Mouse (Mus musculus) limb, embryonic 14.5 days (tissue): ENCODE measurements around the gene Rnase2b. TPM values are rescaled to one million over a fixed set of nuclear protein-coding genes. Genes with fewer than 3 reads are reported as not detected.
"Not testable (repeated sequence)": the region's sequence is repeated elsewhere in the genome, so short reads cannot be mapped to it uniquely, and the experiment has no call there.

Source experiments
- ATAC-seq: fragments of 200-750 bp; cut with Nextera tagmentation; 2 replicates; pipeline ENCODE4 v1.8.0; 2017; ENCODE audit warnings: low read depth, moderate number of reproducible peaks, moderate TSS enrichment; ENCODE audit not compliant: low FRiP score
- DNase-seq: peaks from one replicate; pipeline ENCODE4 v3.0.0-alpha.2; 2015; ENCODE audit warnings: low spot score
- H3K27ac ChIP-seq: fragments of 300-500 bp; sonication (generic); replicated peaks from 2 replicates; pipeline ENCODE4 v1.5.1; 2014; ENCODE audit warnings: low read depth, mild to moderate bottlenecking, low read length, moderate library complexity, mixed read lengths
- H3K27me3 ChIP-seq: fragments of 300-500 bp; sonication (generic); 2 replicates; pipeline ENCODE4 v1.6.1; 2014; ENCODE audit warnings: low read length, mixed read lengths; ENCODE audit not compliant: control insufficient read depth, insufficient read depth
- H3K36me3 ChIP-seq: fragments of 300-500 bp; sonication (generic); 2 replicates; pipeline ENCODE4 v1.6.1; 2014; ENCODE audit warnings: mild to moderate bottlenecking, low read length, moderate library complexity, mixed read lengths; ENCODE audit not compliant: control insufficient read depth, insufficient read depth
- H3K4me1 ChIP-seq: fragments of 300-500 bp; sonication (generic); 2 replicates; pipeline ENCODE4 v1.6.1; 2014; ENCODE audit warnings: antibody characterized with exemption, low read length, mixed read lengths; ENCODE audit not compliant: control insufficient read depth, insufficient read depth
- H3K4me2 ChIP-seq: fragments of 300-500 bp; sonication (generic); replicated peaks from 2 replicates; pipeline ENCODE4 v1.6.1; 2014; ENCODE audit warnings: low read depth, mild to moderate bottlenecking, low read length, moderate library complexity; ENCODE audit not compliant: severe bottlenecking
- H3K4me3 ChIP-seq: fragments of 300-500 bp; sonication (generic); replicated peaks from 2 replicates; pipeline ENCODE4 v1.5.1; 2014; ENCODE audit warnings: low read length
- H3K9ac ChIP-seq: fragments of 300-500 bp; sonication (generic); 2 replicates; pipeline ENCODE4 v1.6.1; 2014; ENCODE audit warnings: mild to moderate bottlenecking, low read depth, low read length, moderate library complexity; ENCODE audit not compliant: severe bottlenecking
- H3K9me3 ChIP-seq: fragments of 300-500 bp; sonication (generic); 2 replicates; pipeline ENCODE4 v1.6.1; 2016; ENCODE audit warnings: low read length; ENCODE audit not compliant: control insufficient read depth
- POLR2A ChIP-seq: fragments of 200-500 bp; IDR thresholded peaks from 2 replicates; pipeline ENCODE4 v1.8.0; 2012; ENCODE audit warnings: inconsistent platforms, mild to moderate bottlenecking, moderate library complexity, borderline replicate concordance; ENCODE audit not compliant: insufficient read depth, insufficient read length; ENCODE audit errors: extremely low read depth
- WGBS: fragments of 180-500 bp; shearing (Covaris S2); extraction: QIAGEN DNeasy Blood & Tissue Kit; methylation state at CpG from one replicate; pipeline ENCODE4 v1.1.7; 2014; 5-methylcytosine and 5-hydroxymethylcytosine counted together
- polyA plus RNA-seq, 2 experiments: library from polyadenylated mRNA; depleted of rRNA in 1 of 2; stranded (reverse) in 1 of 2; unstranded in 1 of 2; fragments of >200 nt; fragmentation: Nextera tagmentation in 1 of 2; extraction: Ambion mirVana in 1 of 2; gene quantifications; 2 replicates each; pipeline versions ENCODE4 v1.2.1 to v1.2.3; 2012 to 2014

The Rnase2b gene
- polyA plus RNA-seq, 2 experiments = not detected

DNA sequence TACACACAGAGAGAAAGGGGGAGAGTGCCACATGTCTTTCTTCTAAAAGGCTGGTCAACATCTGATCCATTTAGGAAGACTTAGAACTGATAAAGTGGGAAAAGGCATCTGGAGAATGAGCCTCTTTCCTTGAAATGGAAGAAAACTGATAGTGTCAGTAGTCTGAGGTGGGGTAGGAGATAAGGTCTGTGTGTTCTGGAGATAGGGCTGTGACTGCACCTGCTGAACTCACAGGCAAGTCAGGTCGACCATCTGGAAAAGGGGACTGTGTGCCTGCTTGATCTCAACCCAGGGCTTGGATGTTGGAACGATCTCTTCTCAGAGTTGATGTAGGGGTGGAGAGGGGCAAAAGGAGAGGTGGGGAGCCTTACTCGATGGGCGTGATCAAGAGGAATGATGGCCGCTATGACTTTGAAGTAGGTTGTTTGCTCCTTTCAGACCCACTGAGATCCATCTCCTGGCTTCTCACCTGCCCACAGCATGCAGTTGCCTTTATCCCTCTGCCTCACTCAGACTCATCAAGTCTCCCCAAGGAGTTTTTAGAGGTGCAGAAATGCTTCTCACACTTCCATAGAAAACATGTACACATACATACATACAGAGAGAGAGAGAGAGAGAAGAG is 9.7 kb upstream of the Rnase2b start:
- no peaks in the 10 kb centered on the region for H3K36me3 ChIP-seq
- H3K27me3 ChIP-seq = no peaks in the 10 kb centered on the region
- no peak for TF ChIP-seq POLR2A
- no peaks in the 10 kb centered on the region for H3K4me1 ChIP-seq
- no peak overlapping the region for H3K27ac ChIP-seq
- WGBS = 71% methylated on average over 5 of the region's 5 CpGs
- no peak overlapping the region for H3K4me3 ChIP-seq
- H3K4me2 ChIP-seq = no peak overlapping the region
- no peaks in the 10 kb centered on the region for H3K9me3 ChIP-seq
- ATAC-seq = no peak
- no peak overlapping the region for H3K9ac ChIP-seq
- no peak for DNase-seq

DNA sequence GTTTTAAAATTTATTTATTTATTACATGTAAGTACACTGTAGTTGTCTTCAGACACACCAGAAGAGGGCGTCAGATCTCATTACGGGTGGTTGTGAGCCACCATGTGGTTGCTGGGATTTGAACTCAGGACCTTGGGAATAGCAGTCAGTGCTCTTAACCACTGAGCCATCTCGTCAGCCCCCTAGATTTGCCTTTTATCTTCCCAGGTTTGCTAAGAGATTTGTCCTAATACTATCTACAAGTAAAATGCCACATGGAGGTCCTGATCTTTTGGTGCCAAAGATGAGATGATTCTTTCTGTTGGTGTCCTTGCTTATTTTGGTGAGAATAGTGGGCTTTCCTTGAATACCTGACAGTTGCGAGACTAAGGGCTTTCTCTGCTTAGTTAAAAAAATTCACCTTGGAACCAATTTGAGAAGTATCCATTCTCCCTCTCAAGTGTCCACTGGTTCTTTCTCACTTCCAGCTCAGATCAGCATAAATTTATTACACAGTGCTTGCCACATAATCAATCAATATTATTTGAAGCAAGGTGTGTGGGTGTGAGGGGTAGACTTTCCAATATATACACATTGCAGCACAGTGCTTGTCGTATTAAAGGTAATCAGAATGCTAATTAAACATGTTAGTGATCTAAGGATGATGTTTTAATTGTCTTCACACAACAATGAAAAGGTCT is 5.9 kb upstream of the Rnase2b start:
- DNase-seq (no peak), ATAC-seq (no peak)
- WGBS = 79% methylated on average over 5 of the region's 5 CpGs
- Histone ChIP-seq H3K9me3 (no peaks in the 10 kb centered on the region), H3K27ac (no peak overlapping the region), H3K4me1 (no peaks in the 10 kb centered on the region), H3K4me2 (no peak overlapping the region), H3K4me3 (no peak overlapping the region), H3K27me3 (no peaks in the 10 kb centered on the region), H3K9ac (no peak overlapping the region), H3K36me3 (no peaks in the 10 kb centered on the region)
- no peak for TF ChIP-seq POLR2A

GRCm38 (mm10) chr14:51156736-51157068 is 5.4 kb upstream of the Rnase2b start:
- no peak for DNase-seq
- 36% methylated on average over 4 of the region's 4 CpGs for WGBS
- no peak for TF ChIP-seq POLR2A
- no peak overlapping the region for H3K4me3 ChIP-seq
- no peaks in the 10 kb centered on the region for H3K4me1 ChIP-seq
- no peaks in the 10 kb centered on the region for H3K36me3 ChIP-seq
- no peak for ATAC-seq
- no peak overlapping the region for H3K4me2 ChIP-seq
- no peak overlapping the region for H3K9ac ChIP-seq
- H3K9me3 ChIP-seq = no peaks in the 10 kb centered on the region
- H3K27me3 ChIP-seq = no peaks in the 10 kb centered on the region
- H3K27ac ChIP-seq = no peak overlapping the region

DNA sequence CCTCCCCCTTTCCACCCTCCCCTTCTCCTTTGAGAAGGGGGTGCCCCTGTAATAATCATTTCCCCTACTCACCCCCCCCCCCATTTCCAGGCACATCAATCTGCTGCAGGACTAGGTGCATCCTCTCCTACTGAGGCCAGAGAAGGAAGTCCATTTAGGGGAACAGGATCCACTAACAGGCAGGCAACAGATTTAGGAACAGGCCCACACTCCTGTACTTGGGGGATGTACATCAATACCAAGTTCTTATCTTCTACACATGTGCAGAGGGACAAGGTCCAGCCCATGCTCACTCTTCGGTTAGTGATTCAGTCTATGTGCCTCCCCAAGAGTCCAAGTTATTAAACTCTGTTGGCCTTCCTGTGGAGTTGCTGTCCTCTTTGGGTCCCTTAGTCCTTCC is 5.0 kb upstream of the Rnase2b start:
- H3K9me3 ChIP-seq = no peaks in the 10 kb centered on the region
- ATAC-seq (no peak), DNase-seq (no peak)
- no peaks in the 10 kb centered on the region for H3K27me3 ChIP-seq
- no peaks in the 10 kb centered on the region for H3K4me1 ChIP-seq
- H3K36me3 ChIP-seq = no peaks in the 10 kb centered on the region
- no peak overlapping the region for H3K27ac ChIP-seq
- H3K4me2 ChIP-seq = no peak overlapping the region
- no peak overlapping the region for H3K9ac ChIP-seq
- TF ChIP-seq POLR2A = no peak
- no peak overlapping the region for H3K4me3 ChIP-seq
- WGBS = 95% methylated on average over 1 of the region's 1 CpGs

DNA sequence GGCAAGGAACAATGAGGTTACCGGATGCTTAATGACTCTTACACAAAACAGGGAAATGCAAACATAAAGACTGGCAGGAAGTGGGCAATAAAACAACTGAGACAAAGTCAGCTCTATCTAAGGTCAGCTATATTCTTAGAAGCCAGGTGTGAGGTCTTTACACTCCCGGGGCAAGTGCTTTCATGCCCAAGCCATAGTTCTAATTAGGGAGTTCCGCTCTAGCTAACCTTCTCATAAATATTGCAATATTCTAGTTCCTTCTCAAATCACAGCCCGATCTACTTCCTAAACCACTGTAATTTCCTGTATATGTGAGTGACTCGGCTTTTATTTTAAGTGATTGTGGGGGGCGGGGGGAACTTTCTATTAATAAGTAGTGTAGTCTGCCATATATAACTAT is 1.3 kb downstream of the Rnase2b start:
- not testable (repeated sequence) for DNase-seq, H3K4me2 ChIP-seq, H3K27ac ChIP-seq, H3K9ac ChIP-seq, H3K9me3 ChIP-seq, ATAC-seq, H3K4me1 ChIP-seq, H3K27me3 ChIP-seq, H3K36me3 ChIP-seq, H3K4me3 ChIP-seq
- 61% methylated on average over 6 of the region's 6 CpGs for WGBS

GRCm38 (mm10) chr14:51165435-51165834 is 3.4 kb downstream of the Rnase2b start:
- 100% methylated on average over 1 of the region's 1 CpGs for WGBS
- no peak for DNase-seq
- H3K36me3 ChIP-seq = no peaks in the 10 kb centered on the region
- TF ChIP-seq POLR2A = no peak
- H3K27me3 ChIP-seq = no peaks in the 10 kb centered on the region
- H3K27ac ChIP-seq = no peak overlapping the region
- H3K4me2 ChIP-seq = no peak overlapping the region
- no peaks in the 10 kb centered on the region for H3K9me3 ChIP-seq
- H3K4me3 ChIP-seq = no peak overlapping the region
- no peaks in the 10 kb centered on the region for H3K4me1 ChIP-seq
- no peak for ATAC-seq
- H3K9ac ChIP-seq = no peak overlapping the region
